Mouse (Mus musculus): ENCODE measurements around the gene Olfr1143.

The Olfr1143 gene

GRCm38 (mm10) chr2:87800292-87800691, at the start of gene Olfr1143:
Gene Olfr1143, plus strand, starts transcription at chr2:87800592.
- DNase-seq, result no peak

- no peak for DNase-seq
Observed at GRCm38 (mm10) chr2:87753891-87754290, 46.5 kb upstream of the Olfr1143 start, which contains the start of gene Olfr1141. Gene Olfr1141, minus strand, starts transcription at chr2:87753991.

GRCm38 (mm10) chr2:87776143-87776542, 24.2 kb upstream of the Olfr1143 start:
- no peak for DNase-seq

GRCm38 (mm10) chr2:87779183-87779582, 21.2 kb upstream of the Olfr1143 start, which contains the start of gene Olfr152:
Gene Olfr152, plus strand, starts transcription at chr2:87779483.
- no peak for DNase-seq

- no peak for DNase-seq
Observed at GRCm38 (mm10) chr2:87809522-87809921, 9.1 kb downstream of the Olfr1143 start, which contains the start of gene Olfr1145. Gene Olfr1145, plus strand, starts transcription at chr2:87809822.

- no peak for DNase-seq
Observed at GRCm38 (mm10) chr2:87830233-87830632, 29.8 kb downstream of the Olfr1143 start, which contains the start of gene Olfr1148. Gene Olfr1148, plus strand, starts transcription at chr2:87830533.

GRCm38 (mm10) chr2:87843693-87844092, 43.3 kb downstream of the Olfr1143 start, which contains the start of gene Olfr1150-ps1:
Gene Olfr1150-ps1, plus strand, starts transcription at chr2:87843993.
- DNase-seq, result no peak
